Mouse (Mus musculus): ENCODE measurements around the gene Gbp10.
"Not testable (repeated sequence)": the region's sequence is repeated elsewhere in the genome, so short reads cannot be mapped to it uniquely, and the experiment has no call there.

Gene Gbp10

GRCm38 (mm10) chr5:105239483-105240047 lies at the start of gene Gbp10:
TSS of gene Gbp10 (minus strand) at chr5:105239533.
- peak; percentile 9 to 22 for DNase-seq

GRCm38 (mm10) chr5:105260673-105261072 lies 21.3 kb upstream of the Gbp10 start:
- DNase-seq: not testable (repeated sequence)

GRCm38 (mm10) chr5:105252491-105252890 lies 13.2 kb upstream of the Gbp10 start:
- DNase-seq: no peak

- not testable (repeated sequence) for DNase-seq
Measured at GRCm38 (mm10) chr5:105244741-105245140, 5.4 kb upstream of the Gbp10 start.

GRCm38 (mm10) chr5:105240982-105241381 lies 1.6 kb upstream of the Gbp10 start:
- DNase-seq: peak; percentile 84 to 85

- not testable (repeated sequence) for DNase-seq
Measured at GRCm38 (mm10) chr5:105238402-105238801, 931 bp downstream of the Gbp10 start.

- not testable (repeated sequence) for DNase-seq
Measured at GRCm38 (mm10) chr5:105236040-105236439, 3.3 kb downstream of the Gbp10 start.

- not testable (repeated sequence) for DNase-seq
Measured at GRCm38 (mm10) chr5:105208957-105209356, 30.4 kb downstream of the Gbp10 start.

GRCm38 (mm10) chr5:105200791-105201355 lies 38.5 kb downstream of the Gbp10 start:
- DNase-seq: not testable (repeated sequence)

GRCm38 (mm10) chr5:105199149-105199548 lies 40.2 kb downstream of the Gbp10 start:
- not testable (repeated sequence) for DNase-seq

GRCm38 (mm10) chr5:105197915-105198560 lies 41.3 kb downstream of the Gbp10 start:
- peak; percentile 3 to 21 for DNase-seq

- DNase-seq: peak; percentile 78 to 79
Measured at GRCm38 (mm10) chr5:105196308-105196707, 43.0 kb downstream of the Gbp10 start.

- DNase-seq: not testable (repeated sequence)
Measured at GRCm38 (mm10) chr5:105192536-105192935, 46.8 kb downstream of the Gbp10 start.

- DNase-seq: no peak
Measured at GRCm38 (mm10) chr5:105181446-105181845, 57.9 kb downstream of the Gbp10 start.
